In genomic region chr15:10981377-10982063, GRCm38 (mm10) we compare ENCODE assay signal across 8 mouse cellular contexts. TPM values are rescaled to one million over a fixed set of nuclear protein-coding genes. Genes with fewer than 3 reads are reported as not detected.
DNase-seq lines count a peak whose midpoint lies in the region; ATAC-seq lines count a peak whose summit lies in the region.

TSS of gene Amacr (plus strand) at chr15:10981756.

- H3K4me2 ChIP-seq in hindbrain, embryonic 11.5 days (replicated peaks; ENCODE audit: low read depth, low read length) = peak within 1 kb of the TSS; percentile 65

- H3K36me3 ChIP-seq in hindbrain, embryonic 11.5 days (ENCODE audit: control insufficient read depth, insufficient read depth, low read length) = no peaks in the 10 kb centered on the region

- H3K4me1 ChIP-seq in hindbrain, embryonic 11.5 days (replicated peaks; ENCODE audit: control insufficient read depth, insufficient read depth, low read length) = no peaks in the 10 kb centered on the region

- no peaks in the 10 kb centered on the region for H3K27me3 ChIP-seq in hindbrain, embryonic 11.5 days (ENCODE audit: control insufficient read depth, insufficient read depth, low read length)

- H3K9me3 ChIP-seq in hindbrain, embryonic 11.5 days (ENCODE audit: control insufficient read depth, low read length) = no peaks in the 10 kb centered on the region

- peak within 1 kb of the TSS; percentile 79 for H3K9ac ChIP-seq in hindbrain, embryonic 11.5 days (ENCODE audit: low read depth, low read length)

- peak; percentile 93 for DNase-seq in Muller cell, postnatal 12 days (ENCODE audit: inconsistent ontology term)
- peak; percentile 94 for DNase-seq in cerebellum, adult 9-11 months
- DNase-seq in frontal cortex, adult 2 months (ENCODE audit: extremely low spot score in 1 of 2, low spot score in 1 of 2) = peak; percentile 80 to 90
- peak; percentile 95 for DNase-seq in hindbrain, embryonic 11.5 days (ENCODE audit: low spot score)
- DNase-seq in layer of hippocampus, postnatal 10 days (ENCODE audit: low spot score in 2 of 2) = peak; percentile 85 to 89
- peak; percentile 89 for DNase-seq in lung, postnatal 10 days
- peak; percentile 88 for DNase-seq in ovary, postnatal 36 days (ENCODE audit: low spot score)
- peak; percentile 88 for DNase-seq in thymus, postnatal 25 days

- H3K27ac ChIP-seq in hindbrain, embryonic 11.5 days (ENCODE audit: low read depth, low read length) = peak within 1 kb of the TSS; percentile 68

- peak; percentile 100 for ATAC-seq in hindbrain, embryonic 11.5 days (ENCODE audit: low FRiP score)

- WGBS in hindbrain, embryonic 11.5 days = under 1% methylated on average over 51 of the region's 52 CpGs

- H3K4me3 ChIP-seq in hindbrain, embryonic 11.5 days (ENCODE audit: low read depth, low read length) = peak within 1 kb of the TSS; percentile 71

RNA-seq across cellular contexts. Expression of gene Amacr, which starts in this region (rescaled TPM):
- polyA plus RNA-seq in frontal cortex, adult 2 months (2012; rRNA removed) = 12.1 and 14.5 TPM in 2 replicates
- polyA plus RNA-seq in hindbrain, embryonic 11.5 days (2014; fragmentation: Nextera tagmentation; extraction: Ambion mirVana) = 10.1 and 15.4 TPM in 2 replicates
- total RNA-seq in layer of hippocampus, postnatal 10 days (2021) = 1 to 10 TPM; 6.8 to 8.2 TPM

Comparison
In these comparisons a context has a peak if more than half of its experiments do, and no peak if none do; other contexts are left out.
1. Peak in every context shown above with its lines: DNase-seq, ATAC-seq, H3K4me3 ChIP-seq and H3K27ac ChIP-seq.